Mouse (Mus musculus): ENCODE results near the gene Spem1.

The Spem1 gene

DNA sequence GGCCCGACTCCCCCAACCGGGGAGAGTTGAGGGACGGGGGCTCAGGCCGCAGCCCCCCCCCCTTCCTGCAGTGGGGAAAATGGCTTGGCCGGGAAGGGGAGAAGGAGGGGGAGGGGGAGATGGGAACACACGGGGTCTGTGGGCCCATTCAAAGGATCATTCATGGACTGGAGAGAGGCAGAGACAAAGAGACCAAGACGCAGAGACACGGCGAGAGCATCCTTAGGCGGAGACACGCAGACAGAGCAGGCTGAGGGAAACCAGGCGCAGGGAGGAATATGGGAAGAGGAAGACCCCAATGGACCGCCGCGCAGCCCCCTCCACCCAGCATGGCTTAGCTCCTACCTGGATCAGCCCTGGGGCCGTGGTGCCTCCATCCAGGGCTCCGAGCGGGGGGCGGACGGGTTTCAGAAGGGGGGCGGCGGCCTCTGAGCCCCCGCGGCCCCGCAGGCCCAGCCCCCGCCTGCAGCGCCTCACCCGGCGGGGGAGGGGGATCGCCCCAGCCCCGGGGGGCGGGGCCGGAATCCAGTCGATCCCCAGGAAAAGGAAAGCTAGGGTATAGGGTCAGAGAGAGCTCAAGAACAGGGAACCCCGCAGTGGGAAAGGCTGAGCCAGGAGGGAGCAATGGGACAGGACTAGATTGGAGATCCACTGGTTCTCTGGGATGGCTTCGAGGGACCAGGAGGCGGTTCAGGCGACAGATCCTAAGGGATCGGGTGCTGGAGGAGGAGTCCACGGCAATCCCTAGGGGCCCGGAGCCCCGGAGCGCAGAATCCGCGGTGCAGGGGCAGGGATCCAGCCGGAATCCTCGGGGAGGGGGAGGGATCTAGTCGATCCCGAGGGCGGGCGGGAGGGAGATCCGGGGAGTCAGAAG is 15.0 kb upstream of the Spem1 start:
- DNase-seq (ENCODE audit: low spot score in 2 of 2), result peak in 1 of 2 experiments; percentile 42

DNA sequence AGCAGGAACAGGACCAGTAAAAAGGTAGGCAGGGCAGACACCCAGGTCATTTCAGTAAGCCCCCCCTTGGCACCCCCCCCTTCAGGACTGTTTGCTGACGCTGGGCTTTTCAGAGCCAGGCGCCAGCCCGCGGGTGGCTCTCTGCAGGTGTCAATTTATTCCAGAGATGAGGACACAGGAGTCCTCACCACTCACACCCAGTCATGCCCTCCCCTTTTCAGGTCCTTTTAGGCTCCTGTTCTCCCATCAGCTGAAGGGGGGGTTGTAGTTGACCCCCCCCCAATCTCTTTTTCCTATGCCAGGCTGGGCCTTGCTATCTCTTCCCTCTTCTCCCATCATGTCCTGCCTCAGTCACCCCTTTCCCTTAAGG is 14.0 kb upstream of the Spem1 start:
- DNase-seq (ENCODE audit: low spot score in 2 of 2), result no peak

DNA sequence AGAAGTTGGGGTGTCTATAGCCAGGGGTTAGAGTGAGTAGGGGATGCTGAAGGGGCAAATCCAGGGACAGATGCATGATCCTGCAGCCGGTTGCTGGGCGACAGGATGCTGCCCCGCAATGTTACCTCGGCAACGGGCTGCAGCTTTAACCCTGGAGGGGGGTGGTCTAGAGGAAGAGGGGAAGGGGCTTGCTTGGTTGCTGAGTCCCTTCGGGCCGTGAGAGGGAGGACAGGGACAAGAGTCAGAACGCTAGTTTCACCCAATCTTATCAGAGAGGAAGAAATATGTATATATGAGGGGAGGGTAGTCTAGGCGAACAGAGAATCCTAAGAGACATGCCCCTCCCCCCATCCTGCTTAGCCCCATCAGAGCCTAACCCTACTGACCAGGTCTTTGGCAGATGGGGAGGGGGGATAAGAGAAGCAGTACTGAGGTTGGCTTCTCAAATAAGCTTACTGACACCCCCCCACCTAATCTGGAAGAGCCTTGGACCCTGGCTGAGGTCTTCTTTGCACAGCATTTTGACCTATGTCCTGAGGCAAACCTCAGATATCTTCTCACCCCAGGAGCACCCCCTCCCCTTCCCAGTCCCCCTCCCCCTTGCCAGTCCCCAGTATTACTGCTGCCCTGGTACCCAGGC is 13.5 kb upstream of the Spem1 start:
- no peak for DNase-seq (ENCODE audit: low spot score in 2 of 2)

DNA sequence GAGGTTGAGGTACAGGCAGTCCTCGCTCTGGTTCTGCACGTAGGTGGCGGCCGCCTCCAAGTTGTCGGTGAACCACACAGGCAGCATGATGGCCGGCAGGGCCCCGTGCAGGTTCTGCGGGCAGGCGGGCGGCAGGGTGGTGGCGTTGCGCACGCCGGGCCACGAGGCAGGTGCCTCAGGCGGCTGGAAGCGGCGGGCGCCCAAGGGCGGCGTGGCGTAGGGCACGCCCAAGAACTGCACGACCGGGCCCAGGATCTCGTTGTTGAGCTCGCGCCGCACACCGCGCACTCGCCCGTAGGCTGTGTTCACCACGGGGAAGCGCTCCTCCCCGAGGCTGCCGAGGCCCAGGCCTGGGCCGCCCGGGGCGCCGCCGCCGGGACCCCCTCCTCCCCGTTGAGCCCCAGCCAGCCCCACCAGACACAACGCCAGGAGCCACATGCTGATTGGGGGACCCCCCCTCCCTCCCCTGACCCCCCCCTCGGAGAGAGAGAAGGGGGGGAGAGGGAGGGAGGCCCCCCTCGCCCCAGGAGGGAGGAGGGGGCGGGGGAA is 12.1 kb upstream of the Spem1 start:
- peak; percentile 66 to 74 for DNase-seq (ENCODE audit: low spot score in 2 of 2)

DNA sequence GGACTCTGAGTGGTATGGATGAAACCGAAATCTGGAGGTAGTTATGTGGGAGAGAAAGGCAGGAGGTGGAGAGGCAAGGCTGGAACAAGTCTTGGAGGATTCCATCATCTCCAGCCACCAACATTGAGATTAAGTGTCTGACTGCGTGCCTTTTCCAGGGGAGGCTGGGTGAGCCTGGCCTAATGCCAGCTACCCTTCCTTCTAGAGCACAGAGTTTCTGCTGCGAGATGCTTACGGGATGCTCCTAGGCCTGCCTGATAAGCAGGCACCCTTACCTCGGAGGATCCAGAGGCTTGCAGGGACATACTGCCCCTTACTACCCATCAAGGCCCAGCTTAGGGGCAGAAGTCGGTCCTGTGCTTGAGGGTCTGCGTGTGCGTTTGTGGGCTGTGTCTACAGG is 11.6 kb upstream of the Spem1 start:
- DNase-seq (ENCODE audit: low spot score in 2 of 2), result peak in 1 of 2 experiments; percentile 29

DNA sequence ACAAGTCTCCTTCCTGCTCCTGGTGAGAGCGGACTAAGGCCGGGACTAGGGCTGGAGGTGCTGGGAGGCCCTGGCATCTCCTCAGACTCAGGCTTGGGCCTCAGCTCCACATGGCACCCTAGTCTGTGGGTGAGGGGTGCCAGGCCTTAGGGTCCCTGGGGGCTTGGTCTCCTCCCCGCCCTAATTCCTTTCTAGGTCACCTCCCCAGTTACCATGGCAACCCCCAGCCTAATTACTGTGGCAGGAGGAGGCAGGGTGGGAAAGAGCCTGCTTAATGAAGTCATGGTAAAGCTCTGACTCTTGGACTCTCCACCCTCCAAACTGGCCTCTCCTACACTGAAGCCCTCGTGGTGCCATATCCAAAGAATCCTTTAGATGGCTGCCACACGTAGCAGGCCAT is 6.9 kb upstream of the Spem1 start:
- DNase-seq (ENCODE audit: low spot score in 2 of 2), result peak in 1 of 2 experiments; percentile 10

DNA sequence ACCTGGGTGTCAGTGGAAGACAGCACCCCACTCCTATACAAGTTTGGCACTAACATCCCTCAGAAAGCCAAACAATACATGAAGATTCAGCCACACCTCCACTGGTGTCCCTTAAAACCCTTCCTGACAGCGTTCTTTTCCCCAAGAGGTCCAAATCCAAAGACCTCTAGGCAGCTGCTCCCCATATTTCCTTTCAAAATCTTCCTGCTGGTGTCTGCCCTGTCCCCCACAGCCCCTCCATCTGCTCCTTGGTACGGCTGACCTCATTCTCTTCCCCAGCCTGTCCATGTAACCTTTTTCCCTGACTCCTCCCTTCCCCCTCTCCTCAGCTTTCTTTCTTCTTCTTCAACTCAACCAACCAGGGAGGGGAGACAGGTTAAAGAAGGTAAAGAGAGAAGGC is 1.5 kb upstream of the Spem1 start:
- no peak for DNase-seq (ENCODE audit: low spot score in 2 of 2)

DNA sequence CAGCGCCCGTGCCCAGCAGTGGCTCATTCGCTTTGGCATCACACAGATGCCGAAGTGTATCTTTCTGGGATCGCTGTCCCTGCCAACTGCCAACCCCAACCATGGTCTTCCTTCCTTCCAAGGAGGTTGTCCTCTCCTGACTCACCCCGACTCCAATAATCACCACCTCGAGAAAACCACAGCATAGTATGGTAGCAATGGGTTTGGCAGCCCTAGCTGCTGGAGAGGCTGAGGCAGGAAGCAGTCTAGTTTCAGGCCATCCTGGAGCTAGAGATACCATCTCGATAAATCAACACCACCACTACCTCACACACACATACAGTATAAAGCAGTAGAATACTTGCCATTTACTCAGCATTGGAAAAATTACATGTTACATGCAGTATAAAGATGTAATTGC is 3.1 kb downstream of the Spem1 start:
- DNase-seq (ENCODE audit: low spot score in 2 of 2), result no peak

DNA sequence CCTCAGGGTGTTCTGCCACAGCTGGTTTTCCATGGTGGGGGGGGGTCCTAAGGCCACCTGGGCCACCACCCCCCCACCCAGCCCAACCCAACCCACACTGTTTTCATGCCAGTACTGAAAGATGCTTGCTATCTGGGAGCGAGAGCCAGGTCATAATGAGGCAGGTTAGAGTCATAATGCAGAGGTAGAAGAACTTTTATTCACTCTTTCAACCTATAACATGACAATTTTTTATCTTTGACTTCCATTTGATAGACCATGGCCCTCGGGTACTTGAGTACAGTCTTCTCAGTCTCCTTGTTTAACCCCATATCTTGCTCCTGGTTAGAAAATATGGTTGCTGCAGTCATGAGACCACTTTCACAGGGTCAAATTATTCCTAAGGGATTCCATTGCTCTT is 3.6 kb downstream of the Spem1 start, which contains the start of gene Spem2:
Spem2 (minus strand) TSS at position 101 of the 400 bp plus-strand sequence.
- DNase-seq (ENCODE audit: low spot score in 2 of 2), result no peak

DNA sequence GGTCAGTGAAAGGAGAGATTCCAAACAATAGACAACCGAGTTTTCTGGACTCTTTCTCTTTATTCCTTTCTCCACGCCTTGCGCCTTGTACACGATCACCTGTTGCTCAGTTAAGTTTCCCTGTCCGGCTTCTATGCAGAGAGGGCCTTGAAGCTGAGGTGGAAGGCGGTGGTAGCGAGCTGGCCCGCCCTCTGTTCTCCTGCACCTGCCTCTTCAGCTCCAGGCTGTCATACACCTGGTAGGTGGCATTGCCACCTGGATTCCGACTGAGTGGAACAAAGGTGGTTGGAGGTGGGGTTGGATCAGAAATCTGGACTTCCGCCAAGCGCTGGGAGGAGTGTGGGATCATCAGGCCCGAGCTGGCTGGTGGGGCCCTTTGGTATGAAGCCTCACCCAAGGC is 5.5 kb downstream of the Spem1 start:
- DNase-seq (ENCODE audit: low spot score in 2 of 2), result no peak

DNA sequence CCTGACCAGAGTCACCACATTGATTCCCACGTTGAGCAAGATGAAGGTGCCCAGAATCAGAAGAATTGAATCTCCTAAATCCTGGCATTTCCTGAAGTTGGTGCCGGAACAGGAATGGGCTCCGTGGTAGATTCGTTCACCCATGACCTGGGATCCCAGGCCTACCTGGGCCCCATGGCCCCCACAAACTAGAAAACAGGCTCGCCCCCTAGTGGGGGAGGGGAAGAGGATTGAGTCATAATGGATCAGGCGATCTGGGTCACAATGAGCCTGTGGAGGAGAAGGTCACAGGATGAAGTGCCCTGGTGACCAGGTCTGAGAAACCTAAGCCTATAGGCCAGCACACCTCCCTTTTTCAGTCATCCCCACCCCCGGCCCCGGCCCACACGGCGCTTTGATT is 6.8 kb downstream of the Spem1 start, which contains the start of gene Gm39566:
Gm39566 (minus strand) TSS at position 144 of the 400 bp plus-strand sequence.
- no peak for DNase-seq (ENCODE audit: low spot score in 2 of 2)

DNA sequence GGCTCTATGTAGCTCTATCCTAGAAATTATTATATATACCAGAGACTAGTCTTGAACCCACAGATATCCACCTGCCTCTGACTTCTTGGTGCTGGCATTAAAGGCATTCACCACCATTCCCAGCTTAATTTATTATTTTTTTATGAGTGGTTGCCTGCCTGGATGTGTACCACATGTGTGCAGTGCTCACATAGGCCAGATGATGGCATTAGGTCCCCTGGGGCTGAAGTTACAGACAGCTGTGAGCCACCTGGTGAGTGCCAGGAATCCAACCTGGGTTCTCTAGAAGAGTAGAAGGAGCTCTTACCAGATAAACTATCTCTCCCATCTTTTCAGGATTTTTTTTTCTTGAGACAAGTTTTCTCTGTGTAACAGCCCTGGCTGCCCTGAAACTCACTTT is 11.7 kb downstream of the Spem1 start:
- DNase-seq (ENCODE audit: low spot score in 2 of 2), result no peak

DNA sequence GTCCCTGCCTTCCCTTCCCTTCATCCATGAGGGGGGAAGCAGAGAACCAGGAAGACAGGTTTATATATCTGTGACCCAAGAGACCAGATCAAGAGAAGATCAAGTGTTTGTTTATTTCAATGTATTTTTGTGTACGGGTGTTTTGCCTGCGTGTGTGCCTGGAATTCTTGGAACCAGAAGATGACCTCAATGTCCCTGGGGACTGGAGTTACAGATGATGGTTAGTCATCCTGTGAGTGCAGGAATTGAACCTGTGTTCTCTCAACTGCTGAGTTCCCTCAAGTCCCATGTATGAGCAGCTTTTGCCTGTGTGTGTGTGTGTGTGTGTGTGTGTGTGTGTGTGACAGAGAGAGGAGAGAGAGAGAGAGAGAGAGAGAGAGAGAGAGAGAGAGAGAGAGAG is 14.3 kb downstream of the Spem1 start:
- no peak for DNase-seq (ENCODE audit: low spot score in 2 of 2)

DNA sequence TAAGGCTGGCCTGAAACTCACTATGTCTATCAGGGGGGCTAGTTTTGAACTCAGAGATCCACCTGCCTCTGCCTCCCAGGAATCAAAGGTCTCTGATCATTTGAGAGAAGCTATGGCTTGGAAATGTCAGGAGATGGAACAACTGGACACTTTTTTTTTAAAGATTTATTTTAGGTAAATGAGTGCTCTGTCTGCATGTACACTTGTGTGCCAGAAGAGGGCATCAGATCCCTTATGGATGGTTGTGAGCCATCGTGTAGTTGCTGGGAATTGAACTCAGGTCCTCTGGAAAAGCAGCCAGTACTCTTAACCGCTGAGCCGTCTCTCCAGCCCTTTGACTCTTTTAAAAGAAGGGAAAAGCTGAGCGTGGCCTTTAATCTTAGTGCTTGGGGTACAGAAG is 15.6 kb downstream of the Spem1 start:
- no peak for DNase-seq (ENCODE audit: low spot score in 2 of 2)

DNA sequence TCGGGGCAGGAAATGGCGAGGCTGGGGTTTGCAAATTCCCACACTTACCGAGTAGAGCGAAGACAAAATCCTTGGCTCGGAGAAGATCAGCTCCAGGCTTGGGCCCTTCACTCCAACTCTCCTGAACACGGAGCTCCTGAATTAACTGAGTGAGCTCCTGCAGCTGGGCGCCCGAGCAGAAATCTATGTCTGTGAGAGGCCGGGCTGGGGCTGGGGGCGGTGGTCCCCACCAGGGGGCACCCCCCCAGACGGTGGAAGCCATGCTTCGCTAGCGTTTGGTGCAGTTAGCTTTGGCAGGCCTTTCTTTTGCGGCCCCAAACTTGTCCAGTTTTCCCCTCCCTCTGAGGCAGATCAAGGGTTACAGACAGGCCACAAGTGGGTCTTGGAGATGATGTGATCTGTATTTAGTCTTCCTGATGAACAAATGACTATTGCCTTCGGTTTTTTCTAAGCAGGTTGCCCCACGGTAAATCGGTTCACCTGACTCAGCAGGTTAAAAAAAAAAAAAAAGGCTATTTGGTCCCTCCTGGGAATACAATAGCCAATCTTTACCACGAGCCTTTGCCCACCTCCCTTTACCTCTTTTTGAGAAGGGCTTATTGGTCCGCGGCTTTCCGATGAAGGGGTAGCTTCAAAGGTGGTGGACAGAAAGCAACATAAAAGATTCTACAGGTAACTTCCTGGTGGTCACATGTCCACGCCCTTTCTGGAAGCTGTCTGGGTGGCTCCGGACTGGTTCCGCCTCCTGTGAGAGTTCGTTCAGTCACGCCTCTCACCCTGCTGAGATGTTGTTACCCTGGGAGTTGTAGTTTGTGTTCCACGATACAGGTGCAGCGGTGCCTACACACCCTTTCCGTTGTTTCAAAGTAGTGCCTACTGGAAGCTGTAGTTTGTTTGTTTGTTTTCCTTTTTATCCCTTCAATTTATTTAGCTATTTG is 16.7 kb downstream of the Spem1 start, which contains the start of gene Tmem102:
Tmem102 (minus strand) TSS at position 653 of the 938 bp plus-strand sequence.
- DNase-seq (ENCODE audit: low spot score in 2 of 2), result no peak

DNA sequence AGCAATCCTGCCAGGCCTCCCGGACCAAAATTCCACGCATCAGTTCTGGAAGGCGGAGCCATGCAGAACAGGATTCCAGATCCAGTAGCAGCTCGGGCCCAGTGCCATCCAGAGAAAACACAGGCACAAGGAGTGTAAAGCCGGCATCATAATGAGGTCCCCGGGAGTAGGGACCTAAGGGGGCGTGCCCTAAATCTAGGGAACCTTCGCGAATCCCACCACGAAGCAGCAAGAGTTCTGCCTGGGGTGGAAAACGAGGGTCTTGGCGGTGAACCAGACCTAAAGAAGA is 17.4 kb downstream of the Spem1 start:
- no peak for DNase-seq (ENCODE audit: low spot score in 2 of 2)

DNA sequence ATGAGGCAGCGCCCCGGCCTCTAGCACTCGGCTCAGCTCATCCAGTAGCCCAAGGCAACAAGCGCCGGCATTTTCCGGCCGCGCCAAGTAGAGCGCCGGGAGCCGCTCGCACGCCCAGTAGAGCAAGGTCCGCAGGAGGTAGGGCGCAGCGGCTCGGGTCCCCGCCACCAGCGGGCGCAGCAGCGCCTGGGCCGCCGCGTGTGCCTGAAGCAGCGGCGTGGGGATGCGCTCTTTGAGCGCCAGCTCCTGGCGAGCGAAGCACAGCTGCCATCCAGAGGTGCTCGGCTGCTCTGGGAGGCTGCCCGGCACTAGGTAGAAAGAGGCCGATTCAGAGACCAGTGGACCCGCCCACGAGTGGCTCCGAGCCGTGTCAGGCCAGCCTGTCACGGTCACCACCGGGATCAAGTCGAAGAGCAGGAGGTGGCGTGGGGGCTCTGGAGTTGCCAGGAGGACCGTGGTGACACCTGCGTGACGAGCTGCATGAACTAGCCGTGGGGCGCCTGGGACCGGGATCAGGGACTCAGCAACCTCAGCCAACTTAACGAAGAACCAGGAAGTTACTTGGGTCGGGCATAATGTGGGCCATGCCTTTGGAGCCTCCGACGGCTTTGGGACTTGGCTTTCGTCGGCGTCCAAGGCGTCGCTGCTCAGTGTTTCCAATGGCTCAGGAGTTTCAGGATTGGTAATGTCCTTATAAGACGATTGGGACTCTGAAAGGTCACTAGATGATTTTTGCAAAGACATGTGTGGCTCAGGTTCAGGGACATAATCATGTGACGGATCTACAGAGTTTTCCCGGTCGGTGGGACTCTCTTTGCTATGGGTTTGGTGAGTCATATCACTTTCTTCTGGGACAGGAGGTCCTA is 18.0 kb downstream of the Spem1 start:
- peak; percentile 52 to 78 for DNase-seq (ENCODE audit: low spot score in 2 of 2)

DNA sequence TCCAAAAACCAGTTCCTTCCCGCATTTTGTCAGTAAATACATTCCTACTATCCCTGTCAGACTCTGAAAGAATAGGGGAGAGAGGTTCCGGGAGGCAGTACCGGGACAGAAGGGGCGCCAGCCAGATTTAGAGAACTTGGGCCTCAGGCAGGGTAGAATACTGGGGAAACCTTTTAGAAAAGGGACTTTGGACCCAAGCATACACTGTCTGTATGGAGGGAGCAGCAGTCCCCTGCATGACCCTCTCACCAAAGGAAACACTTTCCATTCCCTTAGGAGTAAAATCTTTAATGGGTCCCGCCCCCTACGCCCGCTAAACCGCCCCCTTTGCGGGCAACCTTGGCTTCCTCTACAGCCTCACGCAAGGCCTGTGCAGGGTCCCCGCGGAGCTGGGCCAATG is 18.7 kb downstream of the Spem1 start:
- no peak for DNase-seq (ENCODE audit: low spot score in 2 of 2)

DNA sequence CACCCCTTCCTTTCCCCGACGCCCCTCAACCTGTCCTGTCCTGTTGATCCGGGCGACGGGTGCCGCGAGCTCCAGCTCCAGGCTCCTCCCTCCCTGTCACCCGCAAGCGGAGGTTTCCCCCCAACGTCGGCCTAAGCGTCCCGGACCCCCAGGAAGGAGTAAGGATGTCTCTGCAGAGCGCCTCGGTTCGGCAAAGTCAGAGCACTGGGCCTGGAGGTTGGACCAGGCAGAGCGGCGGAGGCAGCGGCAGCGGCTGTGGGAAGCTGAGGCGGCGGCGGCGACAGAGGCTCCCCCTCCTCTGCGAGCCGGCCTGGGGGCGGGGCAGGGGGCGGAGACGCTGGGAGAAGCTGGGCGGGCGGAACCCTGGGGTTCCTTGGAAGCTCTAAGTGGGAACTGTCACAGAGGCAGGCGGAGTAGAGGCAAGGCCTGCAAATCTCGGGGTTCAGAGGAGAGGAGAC is 19.3 kb downstream of the Spem1 start:
- DNase-seq (ENCODE audit: low spot score in 2 of 2), result peak; percentile 34 to 67

DNA sequence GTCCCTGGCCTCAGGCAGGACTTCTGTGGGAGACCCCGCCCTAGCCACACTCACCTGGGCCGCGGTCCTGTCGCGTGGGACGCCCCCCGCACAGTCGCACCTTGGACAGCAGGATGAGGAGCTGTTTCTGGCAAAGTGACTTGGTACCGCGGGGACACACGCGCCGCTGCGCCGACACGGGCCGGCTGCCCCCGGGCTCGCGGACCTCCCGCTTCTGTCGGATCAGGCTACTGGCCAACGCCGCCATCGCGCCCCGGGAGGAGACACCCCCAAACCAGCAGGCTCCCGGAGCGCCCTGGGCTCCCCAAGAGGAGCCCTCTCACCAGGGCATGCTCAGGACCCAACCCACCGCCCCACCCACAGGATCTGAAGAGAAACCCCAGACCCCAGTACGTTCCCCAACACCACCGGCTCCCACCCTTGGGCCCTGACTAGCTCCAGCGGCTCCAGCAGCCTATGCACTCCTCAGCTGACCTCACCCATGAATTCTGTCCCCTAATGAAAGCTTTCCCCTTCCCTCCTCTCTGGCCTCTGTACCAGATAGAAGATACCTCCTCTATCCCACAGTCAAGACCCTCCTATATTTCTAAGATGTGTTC is 20.5 kb downstream of the Spem1 start, which contains the start of gene Fgf11:
Fgf11 (minus strand) TSS at position 479 of the 599 bp plus-strand sequence.
- no peak for DNase-seq (ENCODE audit: low spot score in 2 of 2)
